Mouse (Mus musculus): ENCODE results near the gene Fam98b.

DNA sequence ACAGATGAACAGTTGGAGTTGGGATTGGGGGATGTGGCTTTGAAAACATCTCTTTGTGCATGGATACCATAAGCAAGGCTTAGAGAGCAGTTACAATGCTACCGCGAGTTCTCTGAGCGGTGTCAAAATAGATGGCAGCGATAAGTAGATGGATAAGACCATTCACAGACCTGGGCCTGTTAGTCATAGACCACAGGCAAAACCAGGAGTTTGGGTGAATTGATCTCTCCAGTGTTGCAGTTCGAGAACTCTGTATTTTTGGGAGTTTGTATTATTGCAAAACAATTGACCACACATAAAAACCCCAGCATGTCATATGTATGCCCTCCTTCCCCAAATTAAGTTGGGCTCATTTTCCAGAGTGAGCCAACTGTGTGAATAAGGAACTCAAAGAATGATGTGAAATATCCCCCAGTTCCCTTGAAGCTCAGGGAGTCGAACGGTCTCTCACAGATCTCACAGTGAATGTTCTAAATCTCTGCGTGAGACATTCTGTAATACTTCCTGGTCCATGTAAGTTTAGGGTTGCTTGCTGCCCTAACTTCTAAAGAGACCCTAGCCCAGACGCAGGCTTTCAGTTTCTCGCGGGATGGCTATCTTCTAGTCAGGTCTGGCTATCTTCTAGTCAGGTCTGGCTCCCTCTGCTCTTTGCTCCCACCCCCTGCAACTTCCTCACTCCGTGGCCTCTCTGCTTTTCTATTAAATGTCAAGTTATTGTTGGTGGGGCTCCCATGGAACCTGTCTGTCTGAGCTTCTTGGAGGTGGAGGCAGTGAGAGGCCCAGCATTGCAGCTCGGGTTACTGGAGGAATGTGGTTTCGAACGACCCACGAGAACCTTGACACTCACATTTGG, 50.3 kb downstream of the Fam98b start:
- TF ChIP-seq CTCF (conservative IDR thresholded peaks at IDR 0.05; ENCODE audit: insufficient read depth, insufficient read length, low read depth, low read length) (no peak), POLR2A (IDR thresholded peaks at IDR 0.05; ENCODE audit: low read depth, low read length) (no peak)

Data from kidney, adult 2 months (tissue).